Mouse (Mus musculus) liver, embryonic 16.5 days (tissue): ENCODE data around the gene Fkbp5. TPM values are rescaled to one million over a fixed set of nuclear protein-coding genes. Genes with fewer than 3 reads are reported as not detected.

ENCODE experiments used
- ATAC-seq: fragments of 200-750 bp; cut with Nextera tagmentation; 2 replicates; pipeline ENCODE4 v1.8.0; 2017; ENCODE audit warnings: low read depth, mild to moderate bottlenecking, moderate number of reproducible peaks, moderate library complexity
- H3K27ac ChIP-seq: fragments of 300-500 bp; sonication (generic); 2 replicates; pipeline ENCODE4 v1.5.1; 2014; ENCODE audit warnings: mild to moderate bottlenecking, low read length
- H3K27me3 ChIP-seq: fragments of 300-500 bp; sonication (generic); 2 replicates; pipeline ENCODE4 v1.6.1; 2014; ENCODE audit warnings: low read depth, low read length, mixed read lengths; ENCODE audit not compliant: control insufficient read depth, insufficient read depth
- H3K36me3 ChIP-seq: fragments of 300-500 bp; sonication (generic); 2 replicates; pipeline ENCODE4 v1.6.1; 2014; ENCODE audit warnings: mild to moderate bottlenecking; ENCODE audit not compliant: control insufficient read depth, insufficient read depth
- H3K4me1 ChIP-seq: fragments of 300-500 bp; sonication (generic); 2 replicates; pipeline ENCODE4 v1.6.1; 2014; ENCODE audit warnings: low read depth, low read length, mixed read lengths; ENCODE audit not compliant: control insufficient read depth
- H3K4me2 ChIP-seq: fragments of 300-500 bp; sonication (generic); 2 replicates; pipeline ENCODE4 v1.6.1; 2014; ENCODE audit warnings: low read depth, low read length, mixed read lengths
- H3K4me3 ChIP-seq: fragments of 300-500 bp; sonication (generic); 2 replicates; pipeline ENCODE4 v1.5.1; 2014; ENCODE audit warnings: low read depth, mild to moderate bottlenecking, low read length
- H3K9ac ChIP-seq: fragments of 300-500 bp; sonication (generic); 2 replicates; pipeline ENCODE4 v1.6.1; 2014; ENCODE audit warnings: low read depth, low read length
- H3K9me3 ChIP-seq: fragments of 300-500 bp; sonication (generic); replicated peaks from 2 replicates; pipeline ENCODE4 v1.6.1; 2016; ENCODE audit warnings: low read length; ENCODE audit not compliant: control insufficient read depth
- WGBS: fragments of 180-500 bp; shearing (Covaris S2); extraction: QIAGEN DNeasy Blood & Tissue Kit; methylation state at CpG from one replicate; pipeline ENCODE4 v1.1.7; 2014; ENCODE audit not compliant: insufficient replicate concordance; 5-methylcytosine and 5-hydroxymethylcytosine counted together
- polyA plus RNA-seq: library from polyadenylated mRNA; unstranded; fragments of >200 nt; fragmentation: Nextera tagmentation; extraction: Ambion mirVana; gene quantifications from 2 replicates; pipeline ENCODE4 v1.2.1, GENCODE M21; 2015

The Fkbp5 gene
- polyA plus RNA-seq, 1 experiment from 2014 or later: 21.5 TPM

GRCm38 (mm10) chr17:28519827-28520226 is 2.5 kb upstream of the Fkbp5 start:
- Histone ChIP-seq H3K9ac (no peak overlapping the region), H3K9me3 (no peaks in the 10 kb centered on the region), H3K27ac (no peak overlapping the region), H3K36me3 (no peaks in the 10 kb centered on the region), H3K4me2 (no peak overlapping the region), H3K4me1 (peaks cover 27% of the 10 kb centered on the region), H3K27me3 (peaks cover 30% of the 10 kb centered on the region), H3K4me3 (no peak overlapping the region)
- ATAC-seq: no peak
- WGBS: 70% methylated on average over 3 of the region's 3 CpGs

- Histone ChIP-seq H3K4me1 (peaks cover 32% of the 10 kb centered on the region), H3K4me3 (peak overlapping the region; percentile 54), H3K9me3 (no peaks in the 10 kb centered on the region), H3K27me3 (peaks cover 30% of the 10 kb centered on the region), H3K27ac (peak overlapping the region; percentile 80), H3K4me2 (peak overlapping the region; percentile 68), H3K9ac (no peak overlapping the region), H3K36me3 (no peaks in the 10 kb centered on the region)
- WGBS: 5% methylated on average over 8 of the region's 8 CpGs
- ATAC-seq: no peak
Observed at GRCm38 (mm10) chr17:28518615-28519071, 1.3 kb upstream of the Fkbp5 start.

- WGBS: under 1% methylated on average over 46 of the region's 46 CpGs
- Histone ChIP-seq H3K36me3 (no peaks in the 10 kb centered on the region), H3K4me1 (peaks cover 35% of the 10 kb centered on the region), H3K9me3 (no peaks in the 10 kb centered on the region), H3K4me3 (peak overlapping the region; percentile 54), H3K27me3 (peaks cover 25% of the 10 kb centered on the region), H3K4me2 (peak overlapping the region; percentile 68), H3K27ac (peak overlapping the region; percentile 80), H3K9ac (peak overlapping the region; percentile 61)
- peak; percentile 59 for ATAC-seq
Observed at GRCm38 (mm10) chr17:28517956-28518614, 758 bp upstream of the Fkbp5 start.

GRCm38 (mm10) chr17:28516881-28517280 is 446 bp downstream of the Fkbp5 start:
- H3K27ac ChIP-seq: no peak overlapping the region
- H3K36me3 ChIP-seq: no peaks in the 10 kb centered on the region
- no peak for ATAC-seq
- H3K4me1 ChIP-seq: peaks cover 41% of the 10 kb centered on the region
- H3K4me2 ChIP-seq: no peak overlapping the region
- H3K9me3 ChIP-seq: no peaks in the 10 kb centered on the region
- no peak overlapping the region for H3K9ac ChIP-seq
- WGBS: 30% methylated on average over 4 of the region's 4 CpGs
- H3K4me3 ChIP-seq: no peak overlapping the region
- H3K27me3 ChIP-seq: peaks cover 13% of the 10 kb centered on the region

GRCm38 (mm10) chr17:28515431-28516341 is 1.6 kb downstream of the Fkbp5 start:
- no peak for ATAC-seq
- Histone ChIP-seq H3K4me1 (peaks cover 46% of the 10 kb centered on the region), H3K9me3 (no peaks in the 10 kb centered on the region), H3K4me2 (no peak overlapping the region), H3K27me3 (peaks cover 11% of the 10 kb centered on the region), H3K27ac (no peak overlapping the region), H3K36me3 (no peaks in the 10 kb centered on the region), H3K9ac (no peak overlapping the region), H3K4me3 (no peak overlapping the region)
- 37% methylated on average over 10 of the region's 10 CpGs for WGBS

GRCm38 (mm10) chr17:28514555-28514954 is 2.8 kb downstream of the Fkbp5 start:
- H3K27ac ChIP-seq: no peak overlapping the region
- no peak for ATAC-seq
- H3K36me3 ChIP-seq: no peaks in the 10 kb centered on the region
- WGBS: 52% methylated on average over 5 of the region's 5 CpGs
- H3K4me3 ChIP-seq: no peak overlapping the region
- H3K9ac ChIP-seq: no peak overlapping the region
- no peaks in the 10 kb centered on the region for H3K9me3 ChIP-seq
- peaks cover 47% of the 10 kb centered on the region for H3K4me1 ChIP-seq
- peaks cover 11% of the 10 kb centered on the region for H3K27me3 ChIP-seq
- H3K4me2 ChIP-seq: no peak overlapping the region

GRCm38 (mm10) chr17:28513844-28514243 is 3.5 kb downstream of the Fkbp5 start:
- 23% methylated on average over 7 of the region's 7 CpGs for WGBS
- ATAC-seq: no peak
- no peak overlapping the region for H3K4me3 ChIP-seq
- H3K36me3 ChIP-seq: no peaks in the 10 kb centered on the region
- H3K4me1 ChIP-seq: peaks cover 41% of the 10 kb centered on the region
- H3K9ac ChIP-seq: no peak overlapping the region
- H3K27ac ChIP-seq: peak overlapping the region; percentile 64
- no peaks in the 10 kb centered on the region for H3K9me3 ChIP-seq
- H3K4me2 ChIP-seq: no peak overlapping the region
- peaks cover 11% of the 10 kb centered on the region for H3K27me3 ChIP-seq

- no peak overlapping the region for H3K4me2 ChIP-seq
- ATAC-seq: no peak
- H3K9me3 ChIP-seq: no peaks in the 10 kb centered on the region
- H3K9ac ChIP-seq: no peak overlapping the region
- peak overlapping the region; percentile 64 for H3K27ac ChIP-seq
- H3K36me3 ChIP-seq: no peaks in the 10 kb centered on the region
- H3K4me1 ChIP-seq: peaks cover 40% of the 10 kb centered on the region
- WGBS: 34% methylated on average over 1 of the region's 1 CpGs
- H3K4me3 ChIP-seq: no peak overlapping the region
- H3K27me3 ChIP-seq: peaks cover 9% of the 10 kb centered on the region
Observed at GRCm38 (mm10) chr17:28513337-28513736, 4.0 kb downstream of the Fkbp5 start.

- Histone ChIP-seq H3K27ac (peak overlapping the region; percentile 64), H3K27me3 (peaks cover 4% of the 10 kb centered on the region), H3K4me2 (no peak overlapping the region), H3K9ac (0 out of 2 replicates have a peak overlapping the region, but pooled peaks have one; percentile 1), H3K4me1 (peaks cover 40% of the 10 kb centered on the region), H3K36me3 (no peaks in the 10 kb centered on the region), H3K9me3 (no peaks in the 10 kb centered on the region), H3K4me3 (no peak overlapping the region)
- peak; percentile 83 for ATAC-seq
- 50% methylated on average over 6 of the region's 6 CpGs for WGBS
Observed at GRCm38 (mm10) chr17:28512696-28513095, 4.6 kb downstream of the Fkbp5 start.
